Mouse (Mus musculus) heart, postnatal 0 days (tissue): Measurements from ENCODE around the gene Dach1. TPM values are rescaled to one million over a fixed set of nuclear protein-coding genes. Genes with fewer than 3 reads are reported as not detected.

Source experiments
- ATAC-seq: fragments of 200-750 bp; cut with Nextera tagmentation; 2 replicates; pipeline ENCODE4 v1.8.0; 2017; ENCODE audit warnings: low read depth, moderate number of reproducible peaks, moderate library complexity; ENCODE audit not compliant: insufficient read depth
- DNase-seq: peaks from one replicate; pipeline ENCODE4 v3.0.0-alpha.2; 2016; ENCODE audit warnings: low spot score
- H3K27ac ChIP-seq: fragments of 300-500 bp; sonication (generic); 2 replicates; pipeline ENCODE4 v1.5.1; 2014; ENCODE audit warnings: low read depth, mild to moderate bottlenecking
- H3K27me3 ChIP-seq: fragments of 300-500 bp; sonication (generic); 2 replicates; pipeline ENCODE4 v1.6.1; 2014; ENCODE audit warnings: low read length, mixed read lengths; ENCODE audit not compliant: control insufficient read depth, insufficient read depth
- H3K36me3 ChIP-seq: fragments of 300-500 bp; sonication (generic); replicated peaks from 2 replicates; pipeline ENCODE4 v1.6.1; 2014; ENCODE audit warnings: low read length, mixed read lengths; ENCODE audit not compliant: control insufficient read depth, insufficient read depth
- H3K4me1 ChIP-seq: fragments of 300-500 bp; sonication (generic); 2 replicates; pipeline ENCODE4 v1.6.1; 2014; ENCODE audit warnings: antibody characterized with exemption; ENCODE audit not compliant: control insufficient read depth, insufficient read depth
- H3K4me2 ChIP-seq: fragments of 300-500 bp; sonication (generic); 2 replicates; pipeline ENCODE4 v1.6.1; 2014; ENCODE audit warnings: low read depth, mild to moderate bottlenecking, low read length, moderate library complexity
- H3K4me3 ChIP-seq: fragments of 300-500 bp; sonication (generic); 2 replicates; pipeline ENCODE4 v1.5.1; 2014; ENCODE audit warnings: low read depth, low read length
- H3K9ac ChIP-seq: fragments of 300-500 bp; sonication (generic); replicated peaks from 2 replicates; pipeline ENCODE4 v1.6.1; 2014; ENCODE audit warnings: low read depth, low read length, mixed read lengths
- H3K9me3 ChIP-seq: fragments of 300-500 bp; sonication (generic); replicated peaks from 2 replicates; pipeline ENCODE4 v1.6.1; 2016; ENCODE audit warnings: low read length; ENCODE audit not compliant: control insufficient read depth
- CTCF ChIP-seq: IDR thresholded peaks from 2 replicates; pipeline ENCODE4 v1.5.1; 2016; ENCODE audit warnings: antibody characterized with exemption, control low read depth, low read depth
- EP300 ChIP-seq: IDR thresholded peaks from 2 replicates; pipeline ENCODE4 v1.6.1; 2016; ENCODE audit warnings: antibody characterized with exemption, low read depth
- WGBS: fragments of 180-500 bp; shearing (Covaris S2); extraction: QIAGEN DNeasy Blood & Tissue Kit; methylation state at CpG from one replicate; pipeline ENCODE4 v1.1.7; 2014; 5-methylcytosine and 5-hydroxymethylcytosine counted together
- polyA plus RNA-seq: library from polyadenylated mRNA; unstranded; fragments of >200 nt; fragmentation: Nextera tagmentation; extraction: Ambion mirVana; gene quantifications from 2 replicates; pipeline ENCODE4 v1.2.1, GENCODE M21; 2015
- total RNA-seq: library from RNA; depleted of rRNA; stranded (reverse); fragments of >200 nt; gene quantifications from 2 replicates; pipeline ENCODE4 v1.2.3, GENCODE M21; 2014; ENCODE audit warnings: low replicate concordance

The Dach1 gene
- total and polyA plus RNA-seq, 2 experiments from 2014 or later: 1.6 TPM

DNA sequence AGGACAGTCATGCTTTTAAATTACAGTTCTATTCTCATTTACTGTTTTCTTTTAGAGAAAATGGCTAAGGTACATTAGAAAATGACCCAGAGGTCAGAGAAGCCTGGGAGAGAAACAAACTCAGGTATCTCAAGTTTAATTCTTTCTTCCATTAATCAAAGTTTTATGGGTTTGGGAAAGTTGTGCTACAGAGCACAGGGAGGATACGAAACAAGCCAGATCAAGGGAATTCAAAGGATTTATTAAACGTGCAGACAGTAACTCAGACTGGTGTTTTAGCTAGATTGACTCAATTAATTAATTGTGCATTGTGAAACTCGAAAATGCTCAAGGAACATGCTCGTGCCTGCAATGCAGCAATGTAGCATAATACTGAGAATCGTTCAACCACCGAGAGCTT lies 186.9 kb downstream of the Dach1 start:
- TF ChIP-seq EP300 (no peak), CTCF (no peak)
- 86% methylated on average over 6 of the region's 6 CpGs for WGBS
- Histone ChIP-seq H3K27ac (no peak overlapping the region), H3K4me2 (no peak overlapping the region), H3K36me3 (no peaks in the 10 kb centered on the region), H3K9ac (no peak overlapping the region), H3K4me3 (no peak overlapping the region), H3K27me3 (no peaks in the 10 kb centered on the region), H3K4me1 (peaks cover 4% of the 10 kb centered on the region; the same call in 1 of the 2 replicates), H3K9me3 (no peaks in the 10 kb centered on the region)
- ATAC-seq (no peak), DNase-seq (no peak)

DNA sequence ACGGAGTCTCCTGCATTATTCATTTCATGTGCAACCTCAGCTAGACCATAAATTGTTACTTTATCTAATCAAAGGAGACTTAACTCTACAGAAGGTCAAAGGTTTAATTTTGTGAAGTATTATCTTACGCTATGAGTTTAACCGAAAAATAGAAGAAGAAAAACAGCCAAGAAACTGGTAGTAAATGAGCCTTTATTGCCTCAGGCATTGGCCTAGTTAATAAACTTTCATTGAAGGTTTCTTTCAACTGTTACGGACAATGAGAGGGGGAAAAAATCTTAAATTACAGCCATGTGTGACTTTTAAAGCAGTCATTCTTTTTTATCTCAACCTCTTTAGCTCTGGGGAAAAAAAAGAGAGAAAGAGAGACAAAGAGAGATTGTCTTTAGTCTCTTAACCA lies 188.7 kb downstream of the Dach1 start:
- ATAC-seq (no peak), DNase-seq (no peak)
- no peak overlapping the region for H3K4me2 ChIP-seq
- no peak for TF ChIP-seq EP300
- no peak for TF ChIP-seq CTCF
- no peak overlapping the region for H3K9ac ChIP-seq
- H3K9me3 ChIP-seq: no peaks in the 10 kb centered on the region
- H3K4me3 ChIP-seq: no peak overlapping the region
- no peaks in the 10 kb centered on the region for H3K27me3 ChIP-seq
- H3K27ac ChIP-seq: no peak overlapping the region
- WGBS: 69% methylated on average over 4 of the region's 4 CpGs
- no peaks in the 10 kb centered on the region for H3K36me3 ChIP-seq
- H3K4me1 ChIP-seq: peaks cover 4% of the 10 kb centered on the region; the same call in 1 of the 2 replicates

DNA sequence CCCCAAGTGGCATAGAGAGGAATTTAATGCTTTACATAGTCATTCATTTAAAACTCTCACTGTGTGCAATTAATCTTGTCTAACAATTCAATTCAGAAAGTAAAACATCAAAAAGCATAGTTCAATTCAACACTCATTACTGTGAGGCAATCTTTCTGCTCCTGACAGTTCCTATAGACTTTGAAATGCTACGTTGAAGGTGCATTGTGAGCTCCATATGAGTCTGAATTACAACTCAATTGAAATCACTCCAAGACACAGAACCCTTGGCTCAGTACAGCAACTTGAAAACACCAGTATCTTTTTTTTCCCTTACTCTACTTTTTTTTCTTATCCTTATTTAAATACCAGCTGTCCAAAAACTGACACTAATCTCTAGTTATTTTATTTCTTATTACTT lies 193.5 kb downstream of the Dach1 start:
- Histone ChIP-seq H3K4me3 (no peak overlapping the region), H3K27me3 (no peaks in the 10 kb centered on the region), H3K9me3 (no peaks in the 10 kb centered on the region), H3K9ac (no peak overlapping the region), H3K36me3 (no peaks in the 10 kb centered on the region), H3K4me1 (no peaks in the 10 kb centered on the region), H3K4me2 (no peak overlapping the region), H3K27ac (no peak overlapping the region)
- ATAC-seq: no peak
- 80% methylated on average over 1 of the region's 1 CpGs for WGBS
- DNase-seq: no peak
- TF ChIP-seq EP300: no peak
- no peak for TF ChIP-seq CTCF

DNA sequence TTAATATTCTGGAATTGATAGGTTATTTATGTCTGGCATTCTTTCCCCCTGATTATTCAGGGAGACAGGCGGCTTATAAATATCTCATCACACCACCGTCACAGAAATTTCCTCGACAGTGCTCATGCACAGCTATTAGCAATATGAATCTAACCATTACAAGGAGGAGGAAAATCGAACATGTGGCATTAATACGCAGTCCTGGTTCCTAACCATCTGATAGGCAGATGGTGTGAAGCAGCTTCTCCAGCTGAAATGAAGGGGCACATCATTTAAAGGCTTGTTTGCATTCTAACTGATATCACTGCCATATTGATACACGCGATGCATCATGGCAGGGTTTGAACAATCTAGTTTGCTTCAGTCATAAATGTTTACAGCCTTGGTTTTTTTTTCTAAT lies 194.1 kb downstream of the Dach1 start:
- H3K36me3 ChIP-seq: no peaks in the 10 kb centered on the region
- no peaks in the 10 kb centered on the region for H3K9me3 ChIP-seq
- no peaks in the 10 kb centered on the region for H3K4me1 ChIP-seq
- TF ChIP-seq EP300 (no peak), CTCF (no peak)
- WGBS: 81% methylated on average over 7 of the region's 7 CpGs
- H3K4me3 ChIP-seq: no peak overlapping the region
- H3K27me3 ChIP-seq: no peaks in the 10 kb centered on the region
- ATAC-seq (no peak), DNase-seq (no peak)
- no peak overlapping the region for H3K9ac ChIP-seq
- no peak overlapping the region for H3K4me2 ChIP-seq
- H3K27ac ChIP-seq: no peak overlapping the region

DNA sequence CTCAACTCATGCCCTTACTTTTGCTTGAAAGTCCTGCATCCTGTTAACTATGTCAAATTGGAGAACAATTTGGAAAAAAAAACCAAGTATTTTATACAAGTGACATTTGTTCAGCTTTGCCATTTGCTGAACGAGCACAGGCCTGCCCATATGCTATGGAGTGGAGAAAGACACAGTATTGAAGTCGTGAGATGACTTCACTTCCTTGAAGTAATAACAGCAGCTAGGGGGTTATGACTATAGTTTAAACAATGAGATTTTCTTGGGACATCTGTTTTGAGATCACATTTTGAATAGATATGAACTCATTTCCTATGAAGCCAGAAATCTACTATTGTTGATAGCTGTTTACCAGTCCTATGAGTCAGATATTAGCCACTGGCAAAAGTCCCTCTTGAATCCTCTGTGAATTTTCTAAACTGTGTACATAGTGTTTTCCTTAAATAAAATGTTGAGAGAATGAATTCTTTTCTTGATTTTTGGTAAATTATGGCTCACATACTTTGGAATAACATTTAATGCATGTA lies 205.0 kb downstream of the Dach1 start:
- no peak for ATAC-seq
- whole genome bisulfite sequencing: 53% methylated on average over 2 of the region's 2 CpGs

DNA sequence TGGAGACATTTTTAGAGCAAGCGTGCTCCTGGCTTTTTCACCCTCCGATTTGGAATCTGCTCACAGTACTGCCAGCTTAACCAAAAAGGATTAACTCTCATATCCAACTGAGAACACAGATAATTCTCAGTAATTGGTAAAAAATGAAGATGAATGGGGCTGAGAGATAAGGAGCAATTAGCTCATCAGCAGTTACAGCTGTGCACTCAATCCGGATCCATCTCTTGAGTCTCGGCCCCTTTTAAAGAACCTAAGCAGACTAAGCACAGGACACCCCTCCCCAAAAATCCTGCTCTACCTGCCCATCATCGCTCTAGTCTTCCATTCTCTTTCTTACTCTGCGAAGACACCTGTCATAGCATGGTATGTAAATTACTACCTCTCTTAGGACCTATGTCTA lies 205.9 kb downstream of the Dach1 start:
- Histone ChIP-seq H3K27me3 (no peaks in the 10 kb centered on the region), H3K36me3 (no peaks in the 10 kb centered on the region), H3K9me3 (no peaks in the 10 kb centered on the region), H3K4me3 (no peak overlapping the region), H3K4me1 (no peaks in the 10 kb centered on the region), H3K27ac (no peak overlapping the region), H3K9ac (no peak overlapping the region), H3K4me2 (no peak overlapping the region)
- TF ChIP-seq EP300: no peak
- no peak for TF ChIP-seq CTCF
- no peak for ATAC-seq
- 80% methylated on average over 6 of the region's 6 CpGs for WGBS
- DNase-seq: no peak

More for the DNA sequence above, 205.0 kb downstream of the Dach1 start:
- H3K27me3 ChIP-seq: no peaks in the 10 kb centered on the region
- H3K4me2 ChIP-seq: no peak overlapping the region
- no peaks in the 10 kb centered on the region for H3K4me1 ChIP-seq
- DNase-seq: no peak
- H3K27ac ChIP-seq: no peak overlapping the region
- no peaks in the 10 kb centered on the region for H3K36me3 ChIP-seq
- H3K9ac ChIP-seq: no peak overlapping the region
- TF ChIP-seq EP300 (no peak), CTCF (no peak)
- H3K9me3 ChIP-seq: no peaks in the 10 kb centered on the region
- H3K4me3 ChIP-seq: no peak overlapping the region
